11 mouse cellular contexts compared by ENCODE assay signal in genomic region chr5:97087030-97087630, GRCm38 (mm10). TPM values are rescaled to one million over a fixed set of nuclear protein-coding genes. Genes with fewer than 3 reads are reported as not detected.
DNase-seq lines count a peak whose midpoint lies in the region; ATAC-seq and TF ChIP-seq lines count a peak whose summit lies in the region.
"Had no signal": no experiment of that assay in that cellular context is flagged by ENCODE, and none has a peak within 500 bp of the region (broad histone marks: within the 10 kb centered on the region; RNA-seq: fewer than 3 reads in every experiment).

No protein-coding gene starts in this region.

- H3K4me3 ChIP-seq in E14TG2a.4 (replicated peaks; ENCODE audit: low read length) = peak overlapping the region; percentile 71
- 0 out of 4 replicates have a peak overlapping the region, but pooled peaks of 1 of the 2 experiments have one; percentile 2 for H3K4me3 ChIP-seq in heart, embryonic 14.5 days (ENCODE audit: control insufficient read depth in 1 of 2, insufficient read depth in 1 of 2, low read depth in 1 of 2, low read length in 2 of 2)
- H3K4me3 ChIP-seq in lung, embryonic 15.5 days = no peak overlapping the region
- H3K4me3 ChIP-seq in hindbrain, postnatal 0 days (ENCODE audit: low read length) = no peak overlapping the region
- H3K4me3 ChIP-seq: limb, embryonic 13.5 days; midbrain, embryonic 12.5 days had no signal

- peaks cover 42% of the 10 kb centered on the region for H3K4me1 ChIP-seq in E14TG2a.4 (replicated peaks; ENCODE audit: low read depth, low read length)
- peaks cover 4 to 7% of the 10 kb centered on the region in 2 experiments; a peak in 3 of 4 replicates for H3K4me1 ChIP-seq in heart, embryonic 14.5 days (ENCODE audit: control insufficient read depth in 2 of 2, insufficient read depth in 2 of 2, low read length in 2 of 2)
- H3K4me1 ChIP-seq in lung, embryonic 15.5 days = peaks cover 4% of the 10 kb centered on the region; the same call in 1 of the 2 replicates
- H3K4me1 ChIP-seq in hindbrain, postnatal 0 days (ENCODE audit: insufficient read depth, low read length) = no peaks in the 10 kb centered on the region
- H3K4me1 ChIP-seq: limb, embryonic 13.5 days; midbrain, embryonic 12.5 days had no signal

- DNase-seq in gastrocnemius, adult 18-20 months (ENCODE audit: low spot score) = peak; percentile 15
- no peak for DNase-seq in gastrocnemius, postnatal 25 days
- no peak for DNase-seq in layer of hippocampus, postnatal 25 days (ENCODE audit: extremely low spot score in 1 of 2, low spot score in 1 of 2)
- DNase-seq in right cerebral cortex, postnatal 14 days = no peak
- no peak for DNase-seq in hindbrain, postnatal 0 days (ENCODE audit: low spot score)

- H3K36me3 ChIP-seq in E14TG2a.4 (ENCODE audit: insufficient read depth, low read length) = no peaks in the 10 kb centered on the region
- peaks cover 22% of the 10 kb centered on the region for H3K36me3 ChIP-seq in heart, embryonic 14.5 days (ENCODE audit: control insufficient read depth, insufficient read depth, low read length)
- H3K36me3 ChIP-seq in lung, embryonic 15.5 days = peaks cover 11% of the 10 kb centered on the region
- peaks cover 18% of the 10 kb centered on the region for H3K36me3 ChIP-seq in hindbrain, postnatal 0 days (ENCODE audit: insufficient read depth, low read length)

- H3K4me2 ChIP-seq in heart, embryonic 14.5 days (ENCODE audit: low read length) = peak overlapping the region; percentile 29
- H3K4me2 ChIP-seq in lung, embryonic 15.5 days = no peak overlapping the region
- no peak overlapping the region for H3K4me2 ChIP-seq in hindbrain, postnatal 0 days (ENCODE audit: low read depth, low read length)
- H3K4me2 ChIP-seq: limb, embryonic 13.5 days; midbrain, embryonic 12.5 days had no signal

- 70% methylated on average over 24 of the region's 24 CpGs for WGBS in heart, embryonic 14.5 days
- WGBS in lung, embryonic 15.5 days = 79% methylated on average over 24 of the region's 24 CpGs
- WGBS in hindbrain, postnatal 0 days = 85% methylated on average over 24 of the region's 24 CpGs

- no peak overlapping the region for H3K9ac ChIP-seq in heart, embryonic 14.5 days (ENCODE audit: low read length)
- H3K9ac ChIP-seq in lung, embryonic 15.5 days = no peak overlapping the region
- no peak overlapping the region for H3K9ac ChIP-seq in hindbrain, postnatal 0 days (replicated peaks; ENCODE audit: low read length)
- H3K9ac ChIP-seq: limb, embryonic 13.5 days; midbrain, embryonic 12.5 days had no signal

- H3K27me3 ChIP-seq in E14TG2a.4 (ENCODE audit: insufficient read depth, low read length) = 0 out of 2 replicates have a peak, but pooled peaks cover 3% of the 10 kb centered on the region
- no peaks in the 10 kb centered on the region for H3K27me3 ChIP-seq in heart, embryonic 14.5 days (ENCODE audit: control insufficient read depth, insufficient read depth, low read length)
- no peaks in the 10 kb centered on the region for H3K27me3 ChIP-seq in lung, embryonic 15.5 days
- no peaks in the 10 kb centered on the region for H3K27me3 ChIP-seq in hindbrain, postnatal 0 days (ENCODE audit: insufficient read depth, low read length)
- H3K27me3 ChIP-seq: limb, embryonic 13.5 days; midbrain, embryonic 12.5 days; Patski had no signal

- H3K9me3 ChIP-seq in E14TG2a.4 (ENCODE audit: low read length) = no peaks in the 10 kb centered on the region
- H3K9me3 ChIP-seq in heart, embryonic 14.5 days (ENCODE audit: control insufficient read depth, low read length) = no peaks in the 10 kb centered on the region
- no peaks in the 10 kb centered on the region for H3K9me3 ChIP-seq in lung, embryonic 15.5 days
- no peaks in the 10 kb centered on the region for H3K9me3 ChIP-seq in hindbrain, postnatal 0 days (ENCODE audit: low read length)
- H3K9me3 ChIP-seq: limb, embryonic 13.5 days; midbrain, embryonic 12.5 days had no signal

- peak; percentile 31; the same call in 1 of the 2 replicates for ATAC-seq in heart, embryonic 14.5 days (ENCODE audit: insufficient number of reproducible peaks, insufficient read depth, low FRiP score, low read depth)
- ATAC-seq in lung, embryonic 15.5 days (ENCODE audit: borderline replicate concordance, extremely low read depth, low FRiP score, low TSS enrichment) = peak; percentile 57; the same call in 1 of the 2 replicates
- no peak for ATAC-seq in hindbrain, postnatal 0 days
- ATAC-seq: Patski had no signal

- no peak for TF ChIP-seq CTCF in E14TG2a.4 (conservative IDR thresholded peaks at IDR 0.05; ENCODE audit: low read length)
- no peak for TF ChIP-seq CTCF in hindbrain, postnatal 0 days (IDR thresholded peaks at IDR 0.05; ENCODE audit: low read depth)

- H3K27ac ChIP-seq in heart, embryonic 14.5 days (replicated peaks in 1 of 2; ENCODE audit: control insufficient read depth in 1 of 2, insufficient read depth in 1 of 2, low read depth in 2 of 2, low read length in 2 of 2) = peak overlapping the region in 1 of 2 experiments; percentile 34; a peak in 3 of 4 replicates
- H3K27ac ChIP-seq in lung, embryonic 15.5 days = no peak overlapping the region
- no peak overlapping the region for H3K27ac ChIP-seq in hindbrain, postnatal 0 days
- H3K27ac ChIP-seq: limb, embryonic 13.5 days; midbrain, embryonic 12.5 days had no signal

RNA-seq across cellular contexts. Expression of gene Paqr3, which starts 24.3 kb away (rescaled TPM):
- 1 to 10 TPM; 2.7 to 3.3 TPM for total RNA-seq in gastrocnemius, adult 18-20 months (2021)
- total RNA-seq in gastrocnemius, postnatal 25 days (2021) = 1 to 10 TPM; 1.3 to 2.4 TPM
- polyA plus RNA-seq in heart, embryonic 14.5 days (2014; fragmentation: Nextera tagmentation; extraction: Ambion mirVana) = 0.70 and 2.6 TPM in 2 replicates
- polyA plus RNA-seq in lung, embryonic 15.5 days (2015; fragmentation: Nextera tagmentation; extraction: Ambion mirVana) = 2.4 and 3.2 TPM in 2 replicates
- 10 to 100 TPM; 29.4 to 33.2 TPM for total RNA-seq in layer of hippocampus, postnatal 25 days (2021)
- total RNA-seq in hindbrain, postnatal 0 days (2014; rRNA removed) = 44.7 and 45.3 TPM in 2 replicates
- polyA plus RNA-seq in hindbrain, postnatal 0 days (2015; fragmentation: Nextera tagmentation; extraction: Ambion mirVana) = 9.8 and 11.6 TPM in 2 replicates

Comparison
In these comparisons a context has a peak if more than half of its experiments do, and no peak if none do; other contexts are left out.
1. RNA of gene Paqr3, which starts 24.3 kb away (total RNA-seq): 44.7 to 45.3 TPM in hindbrain, postnatal 0 days and 29.4 to 33.2 TPM in layer of hippocampus, postnatal 25 days; 2.7 to 3.3 TPM in gastrocnemius, adult 18-20 months and 1.3 to 2.4 TPM in gastrocnemius, postnatal 25 days; every median in the first group is over 4 times any median in the second.